Mouse (Mus musculus): ENCODE data around the gene Pan3. TPM values are rescaled to one million over a fixed set of nuclear protein-coding genes. Genes with fewer than 3 reads are reported as not detected.

Pan3 gene
- polyA plus RNA-seq, 1 experiment, result 111 TPM

DNA sequence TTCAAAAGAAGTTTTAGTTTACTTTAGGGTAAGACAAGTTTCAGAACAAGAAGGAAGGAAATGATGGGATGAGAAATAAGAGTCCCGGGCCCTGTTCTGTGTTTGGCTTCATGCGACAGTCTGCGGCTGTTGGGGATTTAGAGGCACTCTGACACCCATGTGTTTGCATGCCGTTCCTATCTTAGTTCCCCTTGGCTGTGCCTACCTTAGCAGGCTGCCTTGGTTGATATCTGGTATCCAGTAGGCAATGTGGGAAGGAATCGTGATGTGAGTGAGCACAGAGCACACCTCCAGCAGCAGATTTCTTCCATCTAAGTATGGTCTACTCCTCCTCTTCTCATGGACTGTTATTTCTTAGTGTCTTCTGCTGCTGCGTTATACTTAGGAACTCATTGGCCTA is 102.1 kb downstream of the Pan3 start:
- Histone ChIP-seq H3K4me1 (ENCODE audit: control insufficient read depth, insufficient read depth, low read length) (no peaks in the 10 kb centered on the region), H3K4me3 (ENCODE audit: low read depth, low read length) (no peak overlapping the region), H3K9ac (ENCODE audit: low read depth, poor library complexity, severe bottlenecking) (no peak overlapping the region), H3K36me3 (ENCODE audit: control insufficient read depth, insufficient read depth, low read length, poor library complexity, severe bottlenecking) (peaks cover 19% of the 10 kb centered on the region), H3K9me3 (replicated peaks; ENCODE audit: control insufficient read depth, insufficient read depth, low read length, poor library complexity, severe bottlenecking) (no peaks in the 10 kb centered on the region), H3K27me3 (ENCODE audit: control insufficient read depth, insufficient read depth, low read length, poor library complexity, severe bottlenecking) (no peaks in the 10 kb centered on the region), H3K27ac (ENCODE audit: insufficient read depth, low read length) (no peak overlapping the region)
- TF ChIP-seq EP300 (IDR thresholded peaks at IDR 0.05; ENCODE audit: insufficient read depth, low read depth, low read length) (no peak), POLR2A (IDR thresholded peaks at IDR 0.05; ENCODE audit: insufficient read depth, low read length) (no peak), CTCF (IDR thresholded peaks at IDR 0.05; ENCODE audit: low read depth, low read length) (no peak)

- H3K4me3 ChIP-seq (ENCODE audit: low read depth, low read length), result no peak overlapping the region
- no peaks in the 10 kb centered on the region for H3K9me3 ChIP-seq (replicated peaks; ENCODE audit: control insufficient read depth, insufficient read depth, low read length, poor library complexity, severe bottlenecking)
- TF ChIP-seq CTCF (IDR thresholded peaks at IDR 0.05; ENCODE audit: low read depth, low read length), result no peak
- TF ChIP-seq POLR2A (IDR thresholded peaks at IDR 0.05; ENCODE audit: insufficient read depth, low read length), result no peak
- TF ChIP-seq EP300 (IDR thresholded peaks at IDR 0.05; ENCODE audit: insufficient read depth, low read depth, low read length), result no peak
- H3K4me1 ChIP-seq (ENCODE audit: control insufficient read depth, insufficient read depth, low read length), result no peaks in the 10 kb centered on the region
- no peaks in the 10 kb centered on the region for H3K27me3 ChIP-seq (ENCODE audit: control insufficient read depth, insufficient read depth, low read length, poor library complexity, severe bottlenecking)
- H3K27ac ChIP-seq (ENCODE audit: insufficient read depth, low read length), result no peak overlapping the region
- H3K9ac ChIP-seq (ENCODE audit: low read depth, poor library complexity, severe bottlenecking), result no peak overlapping the region
- H3K36me3 ChIP-seq (ENCODE audit: control insufficient read depth, insufficient read depth, low read length, poor library complexity, severe bottlenecking), result peaks cover 17% of the 10 kb centered on the region
Observed at GRCm38 (mm10) chr5:147539409-147539808, 109.4 kb downstream of the Pan3 start.

GRCm38 (mm10) chr5:147539815-147540214 is 109.9 kb downstream of the Pan3 start:
- no peaks in the 10 kb centered on the region for H3K27me3 ChIP-seq (ENCODE audit: control insufficient read depth, insufficient read depth, low read length, poor library complexity, severe bottlenecking)
- no peak overlapping the region for H3K9ac ChIP-seq (ENCODE audit: low read depth, poor library complexity, severe bottlenecking)
- H3K4me3 ChIP-seq (ENCODE audit: low read depth, low read length), result no peak overlapping the region
- H3K27ac ChIP-seq (ENCODE audit: insufficient read depth, low read length), result no peak overlapping the region
- H3K4me1 ChIP-seq (ENCODE audit: control insufficient read depth, insufficient read depth, low read length), result no peaks in the 10 kb centered on the region
- H3K9me3 ChIP-seq (replicated peaks; ENCODE audit: control insufficient read depth, insufficient read depth, low read length, poor library complexity, severe bottlenecking), result no peaks in the 10 kb centered on the region
- TF ChIP-seq POLR2A (IDR thresholded peaks at IDR 0.05; ENCODE audit: insufficient read depth, low read length), result no peak
- no peak for TF ChIP-seq EP300 (IDR thresholded peaks at IDR 0.05; ENCODE audit: insufficient read depth, low read depth, low read length)
- TF ChIP-seq CTCF (IDR thresholded peaks at IDR 0.05; ENCODE audit: low read depth, low read length), result no peak
- peaks cover 18% of the 10 kb centered on the region for H3K36me3 ChIP-seq (ENCODE audit: control insufficient read depth, insufficient read depth, low read length, poor library complexity, severe bottlenecking)

- no peak for TF ChIP-seq CTCF (IDR thresholded peaks at IDR 0.05; ENCODE audit: low read depth, low read length)
- TF ChIP-seq EP300 (IDR thresholded peaks at IDR 0.05; ENCODE audit: insufficient read depth, low read depth, low read length), result no peak
- no peaks in the 10 kb centered on the region for H3K9me3 ChIP-seq (replicated peaks; ENCODE audit: control insufficient read depth, insufficient read depth, low read length, poor library complexity, severe bottlenecking)
- no peaks in the 10 kb centered on the region for H3K4me1 ChIP-seq (ENCODE audit: control insufficient read depth, insufficient read depth, low read length)
- no peaks in the 10 kb centered on the region for H3K27me3 ChIP-seq (ENCODE audit: control insufficient read depth, insufficient read depth, low read length, poor library complexity, severe bottlenecking)
- H3K27ac ChIP-seq (ENCODE audit: insufficient read depth, low read length), result no peak overlapping the region
- no peak overlapping the region for H3K4me3 ChIP-seq (ENCODE audit: low read depth, low read length)
- peaks cover 23% of the 10 kb centered on the region for H3K36me3 ChIP-seq (ENCODE audit: control insufficient read depth, insufficient read depth, low read length, poor library complexity, severe bottlenecking)
- no peak overlapping the region for H3K9ac ChIP-seq (ENCODE audit: low read depth, poor library complexity, severe bottlenecking)
Observed at GRCm38 (mm10) chr5:147542291-147542690, 112.3 kb downstream of the Pan3 start.

DNA sequence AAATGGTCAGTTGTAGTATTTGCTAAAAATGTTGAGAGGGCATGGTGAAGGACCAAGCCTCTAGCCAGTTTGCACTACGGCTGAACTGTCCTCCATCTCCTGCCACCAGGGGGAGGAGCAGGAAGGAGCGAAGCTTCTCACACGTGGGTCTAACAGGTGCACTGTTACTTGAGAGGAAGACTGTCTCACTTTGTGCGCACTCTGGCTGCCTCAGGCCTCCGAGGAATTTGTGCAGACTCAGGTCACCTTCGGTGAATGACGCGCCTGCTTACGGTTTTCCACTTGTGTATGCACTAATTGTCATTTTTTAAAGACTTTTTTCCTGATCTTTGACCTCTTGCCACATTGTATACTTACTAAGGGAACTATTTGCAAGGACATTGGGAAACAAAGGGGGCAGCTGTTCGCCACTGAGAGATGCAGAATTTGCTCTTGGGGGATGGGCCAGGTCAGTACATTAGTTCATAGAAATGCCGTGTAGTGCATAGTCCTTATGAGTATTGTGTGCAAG is 115.8 kb downstream of the Pan3 start:
- Histone ChIP-seq H3K27me3 (ENCODE audit: control insufficient read depth, insufficient read depth, low read length, poor library complexity, severe bottlenecking) (no peaks in the 10 kb centered on the region), H3K4me1 (ENCODE audit: control insufficient read depth, insufficient read depth, low read length) (no peaks in the 10 kb centered on the region), H3K4me3 (ENCODE audit: low read depth, low read length) (no peak overlapping the region), H3K36me3 (ENCODE audit: control insufficient read depth, insufficient read depth, low read length, poor library complexity, severe bottlenecking) (peaks cover 23% of the 10 kb centered on the region), H3K27ac (ENCODE audit: insufficient read depth, low read length) (no peak overlapping the region), H3K9me3 (replicated peaks; ENCODE audit: control insufficient read depth, insufficient read depth, low read length, poor library complexity, severe bottlenecking) (no peaks in the 10 kb centered on the region), H3K9ac (ENCODE audit: low read depth, poor library complexity, severe bottlenecking) (no peak overlapping the region)
- TF ChIP-seq POLR2A (IDR thresholded peaks at IDR 0.05; ENCODE audit: insufficient read depth, low read length) (no peak), EP300 (IDR thresholded peaks at IDR 0.05; ENCODE audit: insufficient read depth, low read depth, low read length) (0 out of 2 replicates have a peak, but pooled peaks have one; percentile 39), CTCF (IDR thresholded peaks at IDR 0.05; ENCODE audit: low read depth, low read length) (peak; percentile 72)

DNA sequence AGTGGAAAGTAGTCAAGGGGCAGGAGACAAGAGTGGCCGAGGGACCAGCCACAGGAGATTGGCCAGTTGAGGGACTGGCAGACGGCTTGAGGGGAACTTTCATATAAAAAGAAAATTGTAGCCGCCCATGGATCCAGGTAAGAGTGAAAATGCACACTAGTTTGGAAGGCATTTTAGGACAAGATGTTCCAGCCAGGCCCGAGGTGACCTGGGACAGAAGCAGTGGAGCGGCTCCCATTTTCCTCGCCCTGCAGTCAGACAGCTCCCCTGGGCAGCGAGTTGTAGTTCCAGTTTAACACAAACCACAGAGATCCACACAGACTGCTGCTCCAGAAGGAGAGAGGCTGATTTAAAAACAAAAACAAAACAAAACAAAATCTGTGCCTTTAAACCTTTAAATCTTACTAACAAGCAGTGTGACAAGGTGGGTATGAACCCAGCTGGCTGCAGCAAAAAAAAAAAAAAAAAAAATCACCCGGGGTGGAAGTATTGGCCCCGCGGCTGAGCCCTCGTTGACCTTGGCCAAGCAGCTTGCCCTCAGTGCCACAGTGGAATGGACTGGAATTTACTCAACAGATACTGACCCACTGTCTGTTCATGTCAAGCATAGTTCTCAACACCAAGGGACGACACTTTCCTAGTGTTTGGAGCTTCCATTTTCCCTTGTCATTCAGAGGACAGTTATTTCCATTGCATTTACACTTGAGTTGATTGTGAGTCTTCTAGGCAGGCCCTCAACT is 119.2 kb downstream of the Pan3 start:
- Histone ChIP-seq H3K9ac (ENCODE audit: low read depth, poor library complexity, severe bottlenecking) (no peak overlapping the region), H3K36me3 (ENCODE audit: control insufficient read depth, insufficient read depth, low read length, poor library complexity, severe bottlenecking) (peaks cover 21% of the 10 kb centered on the region), H3K9me3 (replicated peaks; ENCODE audit: control insufficient read depth, insufficient read depth, low read length, poor library complexity, severe bottlenecking) (no peaks in the 10 kb centered on the region), H3K4me1 (ENCODE audit: control insufficient read depth, insufficient read depth, low read length) (no peaks in the 10 kb centered on the region), H3K4me3 (ENCODE audit: low read depth, low read length) (no peak overlapping the region), H3K27me3 (ENCODE audit: control insufficient read depth, insufficient read depth, low read length, poor library complexity, severe bottlenecking) (no peaks in the 10 kb centered on the region), H3K27ac (ENCODE audit: insufficient read depth, low read length) (no peak overlapping the region)
- TF ChIP-seq POLR2A (IDR thresholded peaks at IDR 0.05; ENCODE audit: insufficient read depth, low read length), result no peak
- TF ChIP-seq CTCF (IDR thresholded peaks at IDR 0.05; ENCODE audit: low read depth, low read length), result no peak
